ENCODE assay signal across 7 mouse cellular contexts in genomic region chr2:14341652-14342308, GRCm38 (mm10). TPM values are rescaled to one million over a fixed set of nuclear protein-coding genes. Genes with fewer than 3 reads are reported as not detected.
DNase-seq lines count a peak whose midpoint lies in the region; ATAC-seq lines count a peak whose summit lies in the region.

No protein-coding gene starts in this region.

- intact Hi-C loops in left cerebral cortex, postnatal 36 days (cut with DNase I) = loop anchor here (2.0 kb wide), 1 partner anchor 47 kb away; the partner anchor contains the start of gene Slc39a12

- DNase-seq in adipocyte (ENCODE audit: low spot score) = peak; percentile 95
- peak; percentile 79 for DNase-seq in gastrocnemius, postnatal 10 days
- peak; percentile 93 for DNase-seq in kidney, adult 8-10 months
- DNase-seq in left cerebral cortex, postnatal 36 days (ENCODE audit: low spot score in 2 of 2) = peak; percentile 48 to 53
- peak; percentile 81 to 83 for DNase-seq in right cerebral cortex, postnatal 10 days (ENCODE audit: low spot score in 2 of 2)

- ATAC-seq in cerebellum, adult (ENCODE audit: insufficient number of reproducible peaks, low FRiP score, low TSS enrichment) = peak; percentile 91
- no peak for ATAC-seq in megakaryocyte progenitor cell, adult 5-6 weeks (replicated peaks; ENCODE audit: poor library complexity)

RNA-seq across cellular contexts. Expression of gene Slc39a12, which starts 46.3 kb away (rescaled TPM):
- under 1 TPM; 0.70 to 0.75 TPM for total RNA-seq in gastrocnemius, postnatal 10 days (2021)
- 10 to 100 TPM; 35.6 to 38.1 TPM for total RNA-seq in left cerebral cortex, postnatal 36 days (2021)
- total RNA-seq in megakaryocyte progenitor cell, adult 5-6 weeks (2015) = not detected in 2 replicates
- total RNA-seq in megakaryocyte progenitor cell, adult 5-6 weeks (2017) = not detected in 2 replicates

Comparison
In these comparisons a context has a peak if more than half of its experiments do, and no peak if none do; other contexts are left out.
1. RNA of gene Slc39a12, which starts 46.3 kb away (total RNA-seq): 35.6 to 38.1 TPM in left cerebral cortex, postnatal 36 days; 0.70 to 0.75 TPM in gastrocnemius, postnatal 10 days and not detected in megakaryocyte progenitor cell, adult 5-6 weeks; every median in the first group is over 10 times any median in the second.
2. Peak in every context shown above with its lines, with median percentiles within 50 percentile points of each other: DNase-seq.